Mouse (Mus musculus): ENCODE results near the gene Rasgef1c.

The Rasgef1c gene

GRCm38 (mm10) chr11:49926183-49926582 lies 24.5 kb downstream of the Rasgef1c start:
- no peak for DNase-seq (ENCODE audit: low spot score)

GRCm38 (mm10) chr11:49927169-49927568 lies 25.5 kb downstream of the Rasgef1c start:
- DNase-seq (ENCODE audit: low spot score), result no peak

DNA sequence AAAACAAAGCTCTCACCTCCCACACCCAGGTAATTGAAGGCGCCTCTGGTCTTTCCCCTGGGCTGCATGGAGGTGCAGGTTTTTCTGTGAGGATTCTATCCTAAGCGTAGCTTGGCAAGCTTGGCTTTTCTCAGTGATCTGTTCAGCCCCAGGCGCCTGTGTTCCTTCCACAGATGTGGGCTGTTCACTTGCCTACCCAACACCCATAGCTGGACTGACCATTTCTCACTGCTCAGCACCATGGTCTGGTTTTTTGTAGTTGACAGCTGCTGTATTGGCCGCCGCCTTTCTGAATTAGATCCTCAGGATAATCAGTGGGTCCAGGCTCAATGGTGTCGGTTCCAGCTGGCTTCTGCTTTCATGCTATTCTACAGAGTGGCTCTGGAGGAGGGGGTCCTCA lies 26.0 kb downstream of the Rasgef1c start:
- DNase-seq (ENCODE audit: low spot score), result no peak

GRCm38 (mm10) chr11:49931037-49931625 lies 29.5 kb downstream of the Rasgef1c start:
- no peak for DNase-seq (ENCODE audit: low spot score)

DNA sequence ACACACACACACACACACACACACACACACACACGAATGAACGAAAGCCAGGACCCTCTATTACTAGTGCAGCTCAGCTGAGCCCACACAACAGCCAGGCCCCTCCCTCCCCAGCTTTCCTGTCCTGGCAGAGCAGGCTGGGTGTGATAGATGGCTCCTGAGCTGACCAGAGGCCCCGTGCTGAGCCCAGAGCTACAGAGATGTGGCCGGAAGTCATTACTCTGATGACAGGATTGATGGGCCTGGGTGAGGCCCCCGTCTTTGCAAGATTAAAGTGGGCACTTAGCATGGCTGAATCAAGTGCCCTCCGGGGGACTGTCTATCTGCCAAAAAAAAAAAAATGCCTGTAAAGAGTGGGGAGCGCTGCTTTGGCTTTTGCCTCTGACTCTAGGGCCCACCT lies 30.2 kb downstream of the Rasgef1c start:
- peak; percentile 38 for DNase-seq (ENCODE audit: low spot score)

DNA sequence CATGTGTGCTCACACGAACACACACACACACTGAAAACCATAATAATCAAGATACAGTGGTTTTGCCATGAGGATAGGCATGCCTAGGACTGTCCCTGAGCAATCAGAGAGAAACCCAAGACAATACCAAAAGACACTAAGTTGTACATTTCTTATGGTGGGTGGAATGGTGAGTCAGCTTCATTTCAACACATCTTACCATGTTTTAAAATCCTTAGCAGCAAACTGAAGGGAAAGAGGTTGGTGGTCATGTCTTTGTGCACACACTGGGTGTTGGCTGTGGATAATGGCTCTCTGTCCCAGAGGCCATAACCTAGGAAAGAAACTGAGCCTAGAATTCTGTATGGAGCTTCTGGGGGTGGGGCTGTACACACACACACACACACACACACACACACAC lies 32.2 kb downstream of the Rasgef1c start:
- DNase-seq (ENCODE audit: low spot score), result no peak

DNA sequence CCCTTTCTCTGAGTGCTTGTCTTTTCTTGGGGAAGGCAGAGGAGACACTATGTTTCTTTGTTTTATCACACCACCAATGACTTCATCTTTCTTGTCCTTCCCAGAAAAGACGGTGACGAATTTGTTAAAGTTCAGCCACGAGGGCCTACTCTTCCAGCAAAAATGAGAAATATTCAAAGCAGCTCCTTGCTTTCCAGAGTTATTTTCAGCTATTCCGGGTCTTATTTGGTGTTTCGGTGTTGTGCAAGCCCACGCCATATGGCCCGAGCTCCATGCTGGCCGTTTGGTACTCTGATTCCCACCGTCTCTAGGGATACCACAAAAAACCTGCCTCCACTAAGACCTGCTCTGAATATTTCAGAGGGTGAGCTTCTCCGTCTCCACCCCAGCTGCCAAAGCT lies 32.7 kb downstream of the Rasgef1c start:
- DNase-seq (ENCODE audit: low spot score), result no peak

DNA sequence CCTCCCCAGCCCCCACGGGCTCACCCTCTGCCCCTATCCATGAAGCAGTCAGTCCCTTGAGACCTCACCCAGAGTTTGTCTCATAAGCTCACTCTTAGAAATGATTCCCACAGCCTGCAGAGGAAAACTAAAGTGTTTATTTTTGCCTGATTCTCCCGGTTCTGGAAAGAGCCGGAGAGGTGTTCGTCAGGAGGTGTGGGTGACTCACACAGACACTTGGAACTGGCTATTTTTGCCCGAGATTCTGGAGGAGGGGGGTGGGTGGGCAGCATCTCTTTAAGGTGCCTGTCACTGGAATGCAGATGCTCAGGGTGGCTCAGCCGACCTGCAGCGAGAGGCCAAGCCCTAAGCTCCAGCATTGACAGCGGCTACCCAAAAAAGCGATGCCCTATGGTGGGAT lies 34.8 kb downstream of the Rasgef1c start:
- DNase-seq (ENCODE audit: low spot score), result no peak

DNA sequence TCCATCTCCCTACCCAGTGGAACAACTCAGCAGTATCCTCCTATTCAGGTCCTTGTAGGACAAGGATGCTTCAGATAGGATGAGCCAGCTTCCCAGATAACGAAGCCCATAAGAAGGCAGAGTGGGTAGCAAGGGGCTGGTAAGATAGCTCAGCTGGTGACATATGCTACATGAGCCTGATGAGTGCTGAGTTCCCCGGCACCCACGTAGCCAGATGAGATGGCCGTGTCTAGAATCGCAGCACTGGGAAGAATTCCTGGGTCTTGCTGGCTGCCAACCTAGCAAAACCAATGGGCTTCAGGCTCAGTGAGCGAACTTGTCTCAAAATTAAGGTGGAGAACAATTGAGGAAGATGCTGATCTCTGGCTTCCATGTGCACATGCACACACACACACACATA lies 36.1 kb downstream of the Rasgef1c start:
- no peak for DNase-seq (ENCODE audit: low spot score)

GRCm38 (mm10) chr11:49938258-49939164 lies 36.9 kb downstream of the Rasgef1c start:
- no peak for DNase-seq (ENCODE audit: low spot score)

- DNase-seq (ENCODE audit: low spot score), result no peak
Observed at GRCm38 (mm10) chr11:49942841-49943240, 41.2 kb downstream of the Rasgef1c start.

GRCm38 (mm10) chr11:49943901-49944300 lies 42.3 kb downstream of the Rasgef1c start:
- no peak for DNase-seq (ENCODE audit: low spot score)

DNA sequence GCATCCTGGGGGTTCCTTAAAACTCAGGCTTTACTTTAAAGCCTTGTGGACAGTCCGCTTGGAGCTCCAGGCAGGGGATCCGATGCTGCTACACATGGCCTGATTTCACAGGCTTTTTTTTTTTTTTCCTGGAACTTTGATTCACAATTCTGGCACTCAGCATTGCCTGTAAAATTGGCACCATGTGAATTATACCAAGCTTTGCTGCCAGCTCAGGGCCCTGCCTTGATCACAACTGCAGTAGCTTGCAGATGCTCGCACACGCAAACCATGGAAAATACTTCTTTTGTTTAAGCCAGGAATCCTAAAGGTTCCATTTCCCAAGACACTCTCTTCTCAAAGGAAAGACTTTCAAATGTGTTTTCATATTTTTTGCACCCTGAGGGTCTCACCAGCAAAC lies 44.1 kb downstream of the Rasgef1c start:
- DNase-seq (ENCODE audit: low spot score), result no peak

DNA sequence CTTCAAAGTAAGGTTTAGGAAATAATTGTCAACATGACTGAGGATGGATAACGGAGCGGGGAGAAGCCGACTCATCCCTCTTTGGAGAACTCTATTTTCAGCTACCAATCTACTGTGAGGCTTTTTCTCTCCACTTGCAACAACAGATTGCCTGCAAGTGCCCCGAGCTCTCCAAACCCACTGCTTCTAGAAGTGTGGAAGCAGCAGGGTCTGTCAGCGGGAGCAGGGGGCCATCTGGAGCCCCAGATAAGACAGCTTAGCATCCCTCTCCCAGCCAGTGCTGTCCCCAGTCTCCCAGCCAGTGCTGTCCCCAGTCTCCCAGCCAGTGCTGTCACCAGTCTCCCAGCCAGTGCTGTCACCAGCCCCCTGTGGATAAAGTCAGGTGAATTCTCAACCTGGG lies 48.2 kb downstream of the Rasgef1c start:
- no peak for DNase-seq (ENCODE audit: low spot score)

DNA sequence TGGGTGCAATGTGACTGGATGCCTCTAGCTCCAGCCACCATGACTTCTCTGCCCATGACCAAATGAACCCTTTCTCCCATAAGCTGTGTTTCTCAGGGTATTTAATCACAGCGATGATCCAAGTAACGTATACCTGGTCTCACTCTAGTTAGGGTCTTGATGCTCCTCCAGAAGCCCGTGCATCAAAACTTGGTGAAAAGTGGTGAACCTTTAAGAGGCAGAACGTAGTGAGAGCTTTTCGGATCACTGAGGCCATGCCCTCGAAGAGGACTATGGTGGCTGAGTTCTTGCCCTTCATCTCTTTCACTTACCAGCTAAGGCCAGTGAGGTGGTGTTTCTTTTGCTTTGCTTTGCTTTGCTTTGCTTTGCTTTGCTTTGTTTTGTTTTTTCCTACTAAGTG lies 52.0 kb downstream of the Rasgef1c start:
- DNase-seq (ENCODE audit: low spot score), result no peak

DNA sequence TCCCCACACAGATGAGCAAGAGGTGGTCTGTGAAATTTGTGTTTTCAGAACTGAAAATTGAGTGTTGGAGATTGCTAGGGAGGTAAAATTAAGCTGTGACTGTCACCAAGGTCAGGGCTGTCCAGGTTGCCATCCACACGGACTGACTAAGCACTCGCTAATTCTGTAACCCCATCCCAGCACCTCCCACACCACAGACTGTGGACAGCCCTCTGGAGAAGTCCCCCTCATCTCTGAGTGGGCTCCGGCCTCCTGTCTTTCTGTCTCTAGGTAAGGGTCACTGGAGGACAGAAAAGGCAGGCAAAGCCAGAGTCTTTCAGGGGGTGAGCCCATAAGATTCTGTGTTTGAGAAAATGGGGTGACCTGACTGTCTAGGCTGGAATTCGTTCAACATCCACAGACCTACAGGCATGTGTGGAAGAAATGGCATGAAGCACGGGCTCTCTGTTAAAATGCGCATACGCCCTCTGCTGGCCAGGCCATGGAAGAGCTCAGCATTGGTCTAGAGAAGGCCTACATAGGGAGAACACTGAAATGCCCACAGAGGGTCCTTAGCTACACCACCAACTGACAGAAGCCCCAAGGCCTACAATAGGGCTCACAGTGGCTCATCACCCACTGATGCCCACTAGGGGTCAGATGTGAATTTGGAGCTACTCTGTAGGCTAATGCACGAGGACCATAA lies 54.1 kb downstream of the Rasgef1c start:
- peak; percentile 54 for DNase-seq (ENCODE audit: low spot score)

DNA sequence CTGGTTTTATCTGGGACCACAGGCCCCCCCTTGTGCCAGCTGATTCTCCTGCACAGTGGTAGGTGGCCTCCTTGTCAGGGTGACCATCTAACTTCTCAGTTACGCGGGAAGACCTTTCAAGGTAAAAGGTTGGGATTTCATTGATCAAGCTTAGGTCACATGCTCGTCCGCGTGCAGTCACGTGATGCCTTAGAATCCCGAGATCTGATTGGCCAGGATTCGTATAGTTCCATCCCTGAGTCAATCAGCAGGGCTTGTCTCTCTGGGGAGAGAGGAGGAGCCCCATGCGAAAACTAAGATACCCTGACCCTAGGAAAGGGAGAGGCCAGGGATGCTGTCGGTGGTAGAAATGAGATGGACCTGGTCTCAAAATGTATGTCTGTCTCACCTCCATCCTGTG lies 56.4 kb downstream of the Rasgef1c start:
- DNase-seq (ENCODE audit: low spot score), result no peak

DNA sequence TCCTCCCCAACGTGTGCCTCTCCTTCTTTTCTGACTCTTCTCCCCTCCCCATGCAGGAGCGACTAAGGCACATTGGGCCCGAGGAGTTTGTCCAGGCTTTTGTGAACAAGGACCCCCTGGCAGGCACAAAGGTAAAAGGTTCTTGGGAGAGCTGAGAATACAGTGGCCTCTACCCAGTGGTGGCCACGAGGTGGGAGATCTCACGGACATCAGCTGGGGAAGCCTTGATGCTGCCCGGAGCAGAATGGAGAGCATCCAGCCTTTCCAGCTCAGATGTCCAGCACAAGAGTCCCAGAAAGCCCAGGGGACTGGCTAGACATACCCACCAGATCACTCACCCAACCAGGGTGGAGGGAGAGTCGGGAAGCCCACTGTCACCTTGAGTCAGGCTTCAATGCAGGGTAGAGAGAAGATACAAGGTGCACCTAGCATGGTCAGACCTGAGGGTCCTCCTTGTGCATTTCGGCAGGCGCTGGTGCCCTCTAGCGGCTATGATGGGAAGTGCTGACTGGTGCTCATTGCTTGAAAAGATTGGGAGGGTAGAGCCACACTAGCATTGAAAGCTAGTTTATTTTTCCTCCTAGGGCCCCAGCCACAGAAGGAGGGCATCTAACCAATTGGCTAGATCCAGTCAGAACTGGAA lies 59.6 kb downstream of the Rasgef1c start:
- peak; percentile 56 for DNase-seq (ENCODE audit: low spot score)

- DNase-seq (ENCODE audit: low spot score), result no peak
Observed at GRCm38 (mm10) chr11:49965320-49965719, 63.7 kb downstream of the Rasgef1c start.

DNA sequence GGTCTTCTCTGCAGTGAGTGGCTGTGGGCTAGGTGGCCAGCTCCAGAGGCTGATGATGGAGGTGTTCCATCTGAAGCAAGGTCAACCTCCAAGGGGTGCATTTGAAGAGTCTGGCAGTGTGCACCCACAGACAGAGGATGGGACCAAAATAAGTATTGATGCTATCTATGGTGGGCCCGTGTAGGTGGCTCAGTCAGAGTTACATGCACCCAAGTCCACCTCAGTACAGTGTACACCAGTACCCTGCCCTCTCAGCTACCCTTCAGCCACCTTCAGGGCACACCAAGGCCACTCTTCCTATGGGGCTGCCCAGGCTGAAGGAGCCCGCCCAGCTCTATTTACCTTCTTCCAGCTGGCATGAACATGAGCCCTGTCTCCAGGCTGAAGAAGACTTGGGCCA lies 68.1 kb downstream of the Rasgef1c start:
- DNase-seq (ENCODE audit: low spot score), result no peak

DNA sequence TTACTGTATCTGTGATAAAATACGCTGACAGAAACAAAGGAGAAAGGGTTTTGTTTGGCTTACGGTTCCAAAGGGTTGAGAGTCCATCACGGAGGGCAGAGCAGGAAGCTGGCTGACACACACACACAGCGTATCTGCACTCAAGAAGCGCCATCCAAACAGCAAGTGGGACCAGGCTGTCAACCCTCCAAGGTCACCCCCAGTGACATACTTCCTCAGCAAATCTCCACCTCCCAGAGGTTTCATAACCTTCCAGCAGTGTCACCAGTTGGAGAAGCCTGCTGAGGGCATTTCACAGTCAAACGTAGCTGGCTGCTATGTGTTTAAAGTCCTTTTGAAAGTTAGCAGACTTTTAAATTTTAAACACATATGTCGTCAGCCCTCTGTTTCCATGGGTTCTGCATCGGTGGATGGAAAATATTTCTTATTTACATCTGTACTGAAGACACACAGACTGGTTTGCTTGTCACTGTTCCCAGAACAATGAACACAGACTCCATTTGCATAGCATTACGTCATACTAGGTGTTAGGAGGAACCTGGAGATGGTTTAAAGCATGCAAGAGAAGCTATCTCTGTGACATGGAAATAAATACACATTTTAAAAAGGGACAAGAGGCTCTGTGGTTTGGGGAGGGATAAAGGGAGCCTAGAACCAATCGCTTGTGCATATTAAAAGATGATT lies 72.2 kb downstream of the Rasgef1c start:
- DNase-seq (ENCODE audit: low spot score), result no peak

DNA sequence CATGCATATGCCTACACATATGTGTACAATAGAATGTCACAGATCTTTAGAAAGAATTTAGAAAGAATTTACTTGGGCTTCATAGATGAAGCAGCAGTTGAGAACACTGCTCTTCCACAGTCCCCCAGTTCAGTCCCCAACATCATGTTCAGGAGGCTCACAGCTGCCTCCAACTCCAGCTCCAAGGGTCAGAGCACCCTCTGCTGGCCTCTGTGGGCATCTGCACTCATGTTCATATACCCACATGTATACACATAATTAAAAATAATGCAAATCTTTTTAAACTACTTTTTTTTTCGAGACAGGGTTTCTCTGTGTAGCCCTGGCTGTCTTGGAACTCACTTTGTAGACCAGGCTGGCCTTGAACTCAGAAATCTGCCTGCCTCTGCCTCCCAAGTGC lies 73.0 kb downstream of the Rasgef1c start:
- no peak for DNase-seq (ENCODE audit: low spot score)

Measured in yolk sac, embryonic 10.5 days (tissue).